Mouse (Mus musculus): Measurements from ENCODE around the gene Dscaml1. TPM values are rescaled to one million over a fixed set of nuclear protein-coding genes. Genes with fewer than 3 reads are reported as not detected.

Gene Dscaml1
- total RNA-seq, 2 experiments from 2014 or later: not detected

- Histone ChIP-seq H3K4me3 (no peak overlapping the region), H3K27ac (no peak overlapping the region)
- intact Hi-C loops (cut with DNase I): no loop called here
- DNase-seq: no peak
- TF ChIP-seq CTCF (IDR thresholded peaks at IDR 0.05): no peak
Measured at GRCm38 (mm10) chr9:45573493-45573815, 147.0 kb downstream of the Dscaml1 start.

- intact Hi-C loops (cut with DNase I): no loop called here
- no peak for TF ChIP-seq CTCF (IDR thresholded peaks at IDR 0.05)
- no peak overlapping the region for H3K27ac ChIP-seq
- DNase-seq: no peak
- no peak overlapping the region for H3K4me3 ChIP-seq
Measured at GRCm38 (mm10) chr9:45574021-45574420, 147.6 kb downstream of the Dscaml1 start.

DNA sequence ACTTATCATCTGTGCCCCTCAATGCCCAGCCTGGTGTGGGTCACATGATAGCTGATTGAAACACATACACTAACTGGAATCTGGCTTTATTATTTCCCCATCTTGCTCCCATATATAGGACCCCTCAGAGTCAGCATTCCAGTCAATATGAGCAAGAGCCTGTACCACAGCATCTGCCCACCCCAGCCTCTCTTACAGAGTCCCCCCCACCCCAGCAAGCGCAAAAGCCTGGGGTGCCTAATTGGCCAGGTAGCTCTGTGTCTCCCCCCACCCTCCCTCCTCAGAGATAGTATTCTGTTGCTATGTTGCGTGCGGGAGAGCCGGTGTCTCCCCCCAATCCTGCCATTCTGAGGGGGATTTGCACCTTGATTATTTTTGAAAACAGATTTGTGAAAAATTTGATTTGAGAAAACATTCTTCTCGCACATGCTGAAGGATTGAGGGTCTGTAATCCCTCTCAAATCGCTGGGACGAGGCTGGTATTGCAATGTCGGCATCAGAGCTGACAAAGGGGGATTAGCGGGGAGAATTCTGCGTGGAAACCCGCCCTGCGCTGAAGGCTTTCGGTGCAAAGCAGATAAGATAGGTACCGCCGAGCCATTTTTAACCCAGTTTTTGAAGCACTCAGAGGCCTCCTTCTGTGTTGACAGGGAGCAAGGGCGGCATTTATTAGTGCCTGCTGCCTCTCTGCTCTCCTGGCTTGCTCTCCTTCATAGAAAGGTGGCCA is 153.8 kb downstream of the Dscaml1 start:
- Histone ChIP-seq H3K4me3 (no peak overlapping the region), H3K27ac (no peak overlapping the region)
- no peak for DNase-seq
- no peak for TF ChIP-seq CTCF (IDR thresholded peaks at IDR 0.05)
- intact Hi-C loops (cut with DNase I): no loop called here

- DNase-seq: no peak
- Histone ChIP-seq H3K4me3 (no peak overlapping the region), H3K27ac (no peak overlapping the region)
- intact Hi-C loops (cut with DNase I): loop anchor here (5.0 kb wide), 1 partner anchor 291 kb away; no protein-coding TSS in a partner anchor
- TF ChIP-seq CTCF (IDR thresholded peaks at IDR 0.05): no peak
Measured at GRCm38 (mm10) chr9:45586475-45586874, 160.0 kb downstream of the Dscaml1 start.

GRCm38 (mm10) chr9:45587704-45588103 is 161.3 kb downstream of the Dscaml1 start:
- no peak overlapping the region for H3K4me3 ChIP-seq
- intact Hi-C loops (cut with DNase I): loop anchor here (5.0 kb wide), 1 partner anchor 290 kb away; no protein-coding TSS in a partner anchor
- no peak for DNase-seq
- no peak overlapping the region for H3K27ac ChIP-seq
- no peak for TF ChIP-seq CTCF (IDR thresholded peaks at IDR 0.05)

- no peak overlapping the region for H3K27ac ChIP-seq
- peak; percentile 96; the same call in 1 of the 2 replicates for TF ChIP-seq CTCF (IDR thresholded peaks at IDR 0.05)
- intact Hi-C loops (cut with DNase I): loop anchor here (5.0 kb wide), 2 partner anchors 162 to 287 kb away; no protein-coding TSS in a partner anchor
- peak; percentile 56 for DNase-seq
- no peak overlapping the region for H3K4me3 ChIP-seq
Measured at GRCm38 (mm10) chr9:45589867-45590266, 163.4 kb downstream of the Dscaml1 start.

DNA sequence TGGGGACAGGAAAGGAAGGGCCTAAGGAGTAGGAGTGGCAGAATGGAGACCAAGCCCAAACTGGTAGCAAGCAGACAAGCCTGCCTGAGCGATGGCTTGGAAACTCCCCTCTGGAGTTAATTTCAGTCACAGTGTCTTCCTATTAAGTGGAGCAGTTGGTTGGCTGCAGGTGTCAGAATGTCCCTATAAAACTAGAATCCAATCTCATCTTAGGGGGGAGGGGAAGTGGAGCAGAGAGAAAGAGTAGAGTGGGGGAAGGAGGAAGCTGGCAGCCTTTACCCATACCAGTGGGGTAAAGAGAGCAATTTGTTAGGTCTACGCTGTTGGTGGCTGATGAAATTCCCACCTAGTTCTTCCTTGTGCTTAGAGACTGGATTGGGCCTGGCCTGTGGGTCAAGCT is 164.6 kb downstream of the Dscaml1 start:
- no peak for TF ChIP-seq CTCF (IDR thresholded peaks at IDR 0.05)
- no peak for DNase-seq
- no peak overlapping the region for H3K27ac ChIP-seq
- no peak overlapping the region for H3K4me3 ChIP-seq
- intact Hi-C loops (cut with DNase I): loop anchor here (5.0 kb wide), 1 partner anchor 161 kb away; no protein-coding TSS in a partner anchor

DNA sequence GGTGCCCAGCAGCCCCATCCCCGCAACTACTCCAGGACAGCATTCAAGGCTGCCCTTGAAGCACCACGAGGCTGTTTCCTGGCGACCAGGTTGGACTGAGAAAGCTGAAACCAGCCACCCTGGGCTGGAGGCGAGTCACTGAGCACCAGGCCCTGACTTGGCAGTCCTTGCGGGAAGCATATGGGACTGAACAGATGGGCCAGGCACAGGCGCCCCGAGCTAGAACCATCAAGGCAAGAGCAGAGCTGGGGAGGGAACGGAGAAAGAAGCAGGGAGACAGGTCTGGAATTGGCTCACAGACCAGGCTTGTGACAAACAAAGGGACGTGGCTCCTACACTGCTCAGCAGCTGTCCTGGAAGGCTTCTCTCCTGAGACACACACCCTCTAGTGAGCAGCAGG is 165.9 kb downstream of the Dscaml1 start:
- DNase-seq: peak; percentile 35
- Histone ChIP-seq H3K4me3 (no peak overlapping the region), H3K27ac (no peak overlapping the region)
- no peak for TF ChIP-seq CTCF (IDR thresholded peaks at IDR 0.05)
- intact Hi-C loops (cut with DNase I): loop anchor here (5.0 kb wide), 1 partner anchor 160 kb away; no protein-coding TSS in a partner anchor

- no peak for DNase-seq
- Histone ChIP-seq H3K27ac (no peak overlapping the region), H3K4me3 (no peak overlapping the region)
- intact Hi-C loops (cut with DNase I): no loop called here
- TF ChIP-seq CTCF (IDR thresholded peaks at IDR 0.05): no peak
Measured at GRCm38 (mm10) chr9:45598117-45598516, 171.7 kb downstream of the Dscaml1 start.

GRCm38 (mm10) chr9:45599377-45599776 is 172.9 kb downstream of the Dscaml1 start:
- intact Hi-C loops (cut with DNase I): no loop called here
- Histone ChIP-seq H3K4me3 (no peak overlapping the region), H3K27ac (no peak overlapping the region)
- DNase-seq: no peak
- TF ChIP-seq CTCF (IDR thresholded peaks at IDR 0.05): no peak

DNA sequence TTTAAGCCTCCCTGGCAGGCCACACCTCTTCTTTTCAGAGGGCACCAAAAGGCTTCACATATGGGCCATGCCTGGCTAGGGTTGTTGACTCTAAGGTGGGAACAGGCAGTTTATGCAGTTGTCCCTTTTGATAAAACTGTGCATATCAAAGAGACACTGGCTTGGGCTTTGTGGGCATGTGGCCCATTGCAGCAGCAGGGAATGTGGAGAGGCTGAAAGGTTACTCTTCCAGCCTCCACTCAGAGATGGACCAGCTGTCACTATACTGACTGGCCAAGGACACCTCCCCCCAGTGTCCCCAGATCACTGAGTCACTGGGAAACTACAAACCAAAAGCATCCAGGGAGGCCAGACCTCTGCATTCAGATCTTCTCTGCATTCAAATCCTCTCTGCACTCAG is 180.9 kb downstream of the Dscaml1 start:
- TF ChIP-seq CTCF (IDR thresholded peaks at IDR 0.05): no peak
- Histone ChIP-seq H3K27ac (no peak overlapping the region), H3K4me3 (no peak overlapping the region)
- intact Hi-C loops (cut with DNase I): no loop called here
- DNase-seq: no peak

DNA sequence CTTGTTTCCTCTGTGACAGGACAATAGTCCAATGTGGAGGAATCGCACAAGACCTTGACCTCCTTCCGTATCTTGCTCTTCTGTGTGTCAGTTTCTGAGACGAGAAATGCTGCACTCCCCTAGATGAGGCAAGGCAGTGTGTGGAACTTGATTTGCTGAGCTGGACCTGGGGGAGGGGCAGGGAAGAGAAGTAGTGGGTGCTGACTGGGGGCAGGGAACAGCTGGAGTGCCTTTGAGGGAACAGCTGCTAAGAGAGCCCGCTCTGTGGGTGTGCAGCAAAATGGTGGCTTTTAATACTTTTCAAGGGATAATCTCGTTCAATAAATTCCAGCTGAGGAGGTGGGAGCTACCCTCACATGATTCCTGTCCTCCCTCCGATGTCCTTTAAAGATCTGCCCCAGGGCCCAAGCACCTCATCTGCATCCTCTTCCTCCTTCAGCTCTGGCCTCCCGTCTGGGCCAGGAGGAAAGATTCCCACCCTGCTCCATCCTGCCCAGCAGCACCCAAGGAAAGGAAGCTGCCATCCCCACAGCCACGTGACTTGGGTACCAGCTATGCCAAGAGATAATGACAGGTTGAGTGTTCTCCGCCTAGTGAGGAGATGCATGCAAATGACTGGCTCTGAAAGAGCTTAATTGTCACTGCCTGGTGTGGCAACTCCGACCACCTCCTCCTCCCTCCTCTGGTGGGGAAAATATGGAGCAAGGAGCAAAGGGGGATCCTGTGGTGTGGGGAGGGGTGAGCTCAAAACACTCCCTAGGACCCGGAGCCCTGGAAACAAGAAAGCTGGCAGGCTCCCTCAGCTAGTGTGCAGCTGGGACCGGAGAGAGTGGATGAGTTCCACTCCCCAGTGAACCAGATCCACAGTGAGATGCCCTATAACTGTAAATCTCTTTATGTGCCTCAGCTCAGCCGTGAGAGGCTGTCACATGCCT is 181.9 kb downstream of the Dscaml1 start:
- no peak for TF ChIP-seq CTCF (IDR thresholded peaks at IDR 0.05)
- intact Hi-C loops (cut with DNase I): no loop called here
- H3K4me3 ChIP-seq: no peak overlapping the region
- H3K27ac ChIP-seq: no peak overlapping the region
- no peak for DNase-seq
